In genomic region chr6:142548377-142548776, GRCm38 (mm10) we compare ENCODE assay signal across 19 mouse cellular contexts.
"Had no signal": no experiment of that assay in that cellular context is flagged by ENCODE, and none has a peak within 500 bp of the region (broad histone marks: within the 10 kb centered on the region; RNA-seq: fewer than 3 reads in every experiment).

No protein-coding gene starts in this region.

- H3K27me3 ChIP-seq: midbrain, embryonic 12.5 days; neural tube, embryonic 13.5 days; neural tube, embryonic 15.5 days had no signal

- DNase-seq: lung, adult 18-20 months; lung, embryonic 14.5 days; lung, postnatal 10 days; lung, postnatal 4 days; midbrain, embryonic 14.5 days; retina, postnatal 1 day; right cerebral cortex, adult 18-20 months; right cerebral cortex, postnatal 25 days; right cerebral cortex, postnatal 4 days; spleen, adult 18-20 months; thymus, adult 18-20 months; thymus, postnatal 14 days; thymus, postnatal 36 days had no signal

- H3K9ac ChIP-seq: lung, embryonic 14.5 days; midbrain, embryonic 12.5 days; neural tube, embryonic 13.5 days; neural tube, embryonic 15.5 days had no signal

- H3K36me3 ChIP-seq: midbrain, embryonic 10.5 days; midbrain, embryonic 12.5 days; neural tube, embryonic 13.5 days; neural tube, embryonic 15.5 days had no signal

- H3K9me3 ChIP-seq: midbrain, embryonic 10.5 days; midbrain, embryonic 12.5 days; neural tube, embryonic 13.5 days; neural tube, embryonic 15.5 days had no signal

- H3K27ac ChIP-seq: midbrain, embryonic 10.5 days; midbrain, embryonic 12.5 days; neural tube, embryonic 13.5 days; neural tube, embryonic 15.5 days had no signal

- H3K4me2 ChIP-seq: lung, embryonic 14.5 days; midbrain, embryonic 12.5 days; neural tube, embryonic 13.5 days; neural tube, embryonic 15.5 days had no signal

- H3K4me1 ChIP-seq: midbrain, embryonic 10.5 days; midbrain, embryonic 12.5 days; neural tube, embryonic 15.5 days had no signal

- H3K4me3 ChIP-seq: midbrain, embryonic 10.5 days; midbrain, embryonic 12.5 days; myocyte; neural tube, embryonic 13.5 days; neural tube, embryonic 15.5 days had no signal

- ATAC-seq: midbrain, embryonic 16.5 days had no signal
